Mouse (Mus musculus): ENCODE results near the gene Arhgap25. TPM values are rescaled to one million over a fixed set of nuclear protein-coding genes. Genes with fewer than 3 reads are reported as not detected.

Arhgap25 gene
- polyA plus RNA-seq, 1 experiment from 2014 or later, result 2.1 TPM

GRCm38 (mm10) chr6:87510999-87511398 is 22.1 kb downstream of the Arhgap25 start:
- Histone ChIP-seq H3K36me3 (ENCODE audit: control insufficient read depth, insufficient read depth) (no peaks in the 10 kb centered on the region), H3K4me3 (ENCODE audit: low read depth, low read length) (no peak overlapping the region), H3K9ac (ENCODE audit: low read depth, low read length) (no peak overlapping the region), H3K27me3 (replicated peaks; ENCODE audit: control insufficient read depth, insufficient read depth, low read length) (no peaks in the 10 kb centered on the region), H3K9me3 (ENCODE audit: control insufficient read depth) (no peaks in the 10 kb centered on the region), H3K4me1 (replicated peaks; ENCODE audit: control insufficient read depth, insufficient read depth, low read length) (no peaks in the 10 kb centered on the region), H3K27ac (ENCODE audit: low read depth, low read length) (no peak overlapping the region), H3K4me2 (replicated peaks; ENCODE audit: low read depth) (no peak overlapping the region)
- no peak for TF ChIP-seq CTCF (IDR thresholded peaks at IDR 0.05; ENCODE audit: low read depth)
- ATAC-seq, result no peak
- 48% methylated on average over 4 of the region's 4 CpGs for WGBS

GRCm38 (mm10) chr6:87509806-87510205 is 23.3 kb downstream of the Arhgap25 start:
- TF ChIP-seq CTCF (IDR thresholded peaks at IDR 0.05; ENCODE audit: low read depth), result no peak
- 90% methylated on average over 2 of the region's 2 CpGs for WGBS
- Histone ChIP-seq H3K36me3 (ENCODE audit: control insufficient read depth, insufficient read depth) (no peaks in the 10 kb centered on the region), H3K4me3 (ENCODE audit: low read depth, low read length) (no peak overlapping the region), H3K27ac (ENCODE audit: low read depth, low read length) (no peak overlapping the region), H3K27me3 (replicated peaks; ENCODE audit: control insufficient read depth, insufficient read depth, low read length) (no peaks in the 10 kb centered on the region), H3K9ac (ENCODE audit: low read depth, low read length) (no peak overlapping the region), H3K4me1 (replicated peaks; ENCODE audit: control insufficient read depth, insufficient read depth, low read length) (no peaks in the 10 kb centered on the region), H3K4me2 (replicated peaks; ENCODE audit: low read depth) (no peak overlapping the region), H3K9me3 (ENCODE audit: control insufficient read depth) (no peaks in the 10 kb centered on the region)
- ATAC-seq, result no peak

- Histone ChIP-seq H3K4me1 (replicated peaks; ENCODE audit: control insufficient read depth, insufficient read depth, low read length) (no peaks in the 10 kb centered on the region), H3K27me3 (replicated peaks; ENCODE audit: control insufficient read depth, insufficient read depth, low read length) (no peaks in the 10 kb centered on the region), H3K4me3 (ENCODE audit: low read depth, low read length) (no peak overlapping the region), H3K36me3 (ENCODE audit: control insufficient read depth, insufficient read depth) (no peaks in the 10 kb centered on the region), H3K27ac (ENCODE audit: low read depth, low read length) (no peak overlapping the region), H3K9me3 (ENCODE audit: control insufficient read depth) (no peaks in the 10 kb centered on the region), H3K4me2 (replicated peaks; ENCODE audit: low read depth) (no peak overlapping the region), H3K9ac (ENCODE audit: low read depth, low read length) (no peak overlapping the region)
- TF ChIP-seq CTCF (IDR thresholded peaks at IDR 0.05; ENCODE audit: low read depth), result no peak
- no peak for ATAC-seq
- WGBS, result 82% methylated on average over 7 of the region's 7 CpGs
Observed at GRCm38 (mm10) chr6:87504875-87505274, 28.2 kb downstream of the Arhgap25 start.

- Histone ChIP-seq H3K4me3 (ENCODE audit: low read depth, low read length) (no peak overlapping the region), H3K27me3 (replicated peaks; ENCODE audit: control insufficient read depth, insufficient read depth, low read length) (no peaks in the 10 kb centered on the region), H3K27ac (ENCODE audit: low read depth, low read length) (no peak overlapping the region), H3K4me2 (replicated peaks; ENCODE audit: low read depth) (no peak overlapping the region), H3K9ac (ENCODE audit: low read depth, low read length) (no peak overlapping the region), H3K9me3 (ENCODE audit: control insufficient read depth) (no peaks in the 10 kb centered on the region), H3K4me1 (replicated peaks; ENCODE audit: control insufficient read depth, insufficient read depth, low read length) (no peaks in the 10 kb centered on the region), H3K36me3 (ENCODE audit: control insufficient read depth, insufficient read depth) (no peaks in the 10 kb centered on the region)
- WGBS, result 58% methylated on average over 5 of the region's 5 CpGs
- no peak for TF ChIP-seq CTCF (IDR thresholded peaks at IDR 0.05; ENCODE audit: low read depth)
- no peak for ATAC-seq
Observed at GRCm38 (mm10) chr6:87503976-87504375, 29.1 kb downstream of the Arhgap25 start.

- Histone ChIP-seq H3K27ac (ENCODE audit: low read depth, low read length) (no peak overlapping the region), H3K4me2 (replicated peaks; ENCODE audit: low read depth) (no peak overlapping the region), H3K36me3 (ENCODE audit: control insufficient read depth, insufficient read depth) (no peaks in the 10 kb centered on the region), H3K4me3 (ENCODE audit: low read depth, low read length) (no peak overlapping the region), H3K9me3 (ENCODE audit: control insufficient read depth) (no peaks in the 10 kb centered on the region), H3K4me1 (replicated peaks; ENCODE audit: control insufficient read depth, insufficient read depth, low read length) (no peaks in the 10 kb centered on the region), H3K27me3 (replicated peaks; ENCODE audit: control insufficient read depth, insufficient read depth, low read length) (no peaks in the 10 kb centered on the region), H3K9ac (ENCODE audit: low read depth, low read length) (no peak overlapping the region)
- no peak for TF ChIP-seq CTCF (IDR thresholded peaks at IDR 0.05; ENCODE audit: low read depth)
- no peak for ATAC-seq
- 88% methylated on average over 1 of the region's 1 CpGs for WGBS
Observed at GRCm38 (mm10) chr6:87503536-87503935, 29.5 kb downstream of the Arhgap25 start.

GRCm38 (mm10) chr6:87502831-87503286 is 30.2 kb downstream of the Arhgap25 start:
- ATAC-seq, result no peak
- Histone ChIP-seq H3K9me3 (ENCODE audit: control insufficient read depth) (no peaks in the 10 kb centered on the region), H3K36me3 (ENCODE audit: control insufficient read depth, insufficient read depth) (no peaks in the 10 kb centered on the region), H3K27ac (ENCODE audit: low read depth, low read length) (no peak overlapping the region), H3K9ac (ENCODE audit: low read depth, low read length) (no peak overlapping the region), H3K4me2 (replicated peaks; ENCODE audit: low read depth) (no peak overlapping the region), H3K27me3 (replicated peaks; ENCODE audit: control insufficient read depth, insufficient read depth, low read length) (no peaks in the 10 kb centered on the region), H3K4me1 (replicated peaks; ENCODE audit: control insufficient read depth, insufficient read depth, low read length) (no peaks in the 10 kb centered on the region), H3K4me3 (ENCODE audit: low read depth, low read length) (no peak overlapping the region)
- WGBS, result 63% methylated on average over 10 of the region's 10 CpGs
- no peak for TF ChIP-seq CTCF (IDR thresholded peaks at IDR 0.05; ENCODE audit: low read depth)

GRCm38 (mm10) chr6:87502411-87502810 is 30.6 kb downstream of the Arhgap25 start:
- Histone ChIP-seq H3K4me1 (replicated peaks; ENCODE audit: control insufficient read depth, insufficient read depth, low read length) (no peaks in the 10 kb centered on the region), H3K4me2 (replicated peaks; ENCODE audit: low read depth) (no peak overlapping the region), H3K9ac (ENCODE audit: low read depth, low read length) (no peak overlapping the region), H3K27me3 (replicated peaks; ENCODE audit: control insufficient read depth, insufficient read depth, low read length) (no peaks in the 10 kb centered on the region), H3K36me3 (ENCODE audit: control insufficient read depth, insufficient read depth) (no peaks in the 10 kb centered on the region), H3K9me3 (ENCODE audit: control insufficient read depth) (no peaks in the 10 kb centered on the region), H3K4me3 (ENCODE audit: low read depth, low read length) (no peak overlapping the region), H3K27ac (ENCODE audit: low read depth, low read length) (no peak overlapping the region)
- no peak for ATAC-seq
- WGBS, result 61% methylated on average over 6 of the region's 6 CpGs
- TF ChIP-seq CTCF (IDR thresholded peaks at IDR 0.05; ENCODE audit: low read depth), result no peak
